Mouse (Mus musculus) hematopoietic stem cell, adult 5-6 weeks (primary cell): ENCODE results near the gene Gm13043. TPM values are rescaled to one million over a fixed set of nuclear protein-coding genes. Genes with fewer than 3 reads are reported as not detected.
"Not testable (repeated sequence)": the region's sequence is repeated elsewhere in the genome, so short reads cannot be mapped to it uniquely, and the experiment has no call there.

Experiments
- ATAC-seq, 2 experiments: fragments of 125-278 bp in 1 of 2; replicated peaks in 1 of 2; 2 replicates each; pipeline ENCODE4 v1.8.0; 2016 to 2017; ENCODE audit warnings: inconsistent platforms in 2 of 2, mild to moderate bottlenecking in 2 of 2, moderate number of reproducible peaks in 2 of 2, low read depth in 1 of 2, moderate TSS enrichment in 1 of 2; ENCODE audit not compliant: low FRiP score in 2 of 2, poor library complexity in 2 of 2, severe bottlenecking in 2 of 2, insufficient read depth in 1 of 2, low TSS enrichment in 1 of 2
- total RNA-seq: library from RNA; stranded (forward); fragments of 172-1452, 232-1000 nt; gene quantifications from 2 replicates; pipeline ENCODE4 v1.2.3, GENCODE M21; 2017

Gene Gm13043
- total RNA-seq = not detected in 2 replicates

- no peak for ATAC-seq
These were observed at the start of gene Gm13043 for GRCm38 (mm10) chr4:143511043-143511442. Gm13043 (plus strand) TSS chr4:143511343.

DNA sequence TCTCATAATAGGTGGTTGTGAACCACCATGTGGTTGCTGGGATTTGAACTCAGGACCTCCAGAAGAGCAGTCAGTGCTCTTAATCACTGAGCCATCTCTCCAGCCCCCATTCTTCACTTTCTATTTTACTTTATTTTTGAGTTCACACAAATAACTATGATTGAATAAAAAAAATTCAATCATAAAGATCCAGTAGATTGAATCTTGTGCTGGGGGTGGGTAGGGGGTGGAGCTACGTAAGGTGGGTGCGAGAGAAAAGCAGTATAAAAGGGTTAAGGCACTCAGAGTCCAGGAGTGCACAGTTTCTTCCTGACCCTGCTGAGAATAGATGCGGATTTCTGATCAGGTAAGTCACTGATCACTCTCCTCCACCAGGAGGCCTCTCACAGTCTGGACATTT lies 24.5 kb downstream of the Gm13043 start, which contains the start of gene Gm13040:
Gene Gm13040, plus strand, starts transcription at position 301 of the 400 bp plus-strand sequence.
- ATAC-seq = not testable (repeated sequence)

DNA sequence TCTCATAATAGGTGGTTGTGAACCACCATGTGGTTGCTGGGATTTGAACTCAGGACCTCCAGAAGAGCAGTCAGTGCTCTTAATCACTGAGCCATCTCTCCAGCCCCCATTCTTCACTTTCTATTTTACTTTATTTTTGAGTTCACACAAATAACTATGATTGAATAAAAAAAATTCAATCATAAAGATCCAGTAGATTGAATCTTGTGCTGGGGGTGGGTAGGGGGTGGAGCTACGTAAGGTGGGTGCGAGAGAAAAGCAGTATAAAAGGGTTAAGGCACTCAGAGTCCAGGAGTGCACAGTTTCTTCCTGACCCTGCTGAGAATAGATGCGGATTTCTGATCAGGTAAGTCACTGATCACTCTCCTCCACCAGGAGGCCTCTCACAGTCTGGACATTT lies 40.3 kb downstream of the Gm13043 start, which contains the start of the genes BC080695 and Gm13057:
Gene BC080695, plus strand, starts transcription at position 301 of the 400 bp plus-strand sequence.
Gene Gm13057, plus strand, starts transcription at position 310 of the 400 bp plus-strand sequence.
- ATAC-seq = not testable (repeated sequence)

Other genes starting within 250 kb of the Gm13043 start
- gene Pdpn, start 211.8 kb upstream of the Gm13043 start, total RNA-seq = not detected in 2 replicates
- gene Lrrc38, start 161.6 kb upstream of the Gm13043 start, total RNA-seq = not detected in 2 replicates
- not detected in 2 replicates for gene Pramel1, start 116.9 kb upstream of the Gm13043 start, total RNA-seq
- 12.6 and 14.8 TPM in 2 replicates for gene Pramef8, start 98.9 kb upstream of the Gm13043 start, total RNA-seq
- not detected in 2 replicates for gene Oog4, start 61.0 kb upstream of the Gm13043 start, total RNA-seq
- not detected in 2 replicates for gene Gm13040, start 24.6 kb downstream of the Gm13043 start, total RNA-seq
- gene BC080695, start 40.4 kb downstream of the Gm13043 start, total RNA-seq = not detected in 2 replicates
- not detected in 2 replicates for gene Gm13057, start 40.4 kb downstream of the Gm13043 start, total RNA-seq
- gene Gm13083, start 103.7 kb downstream of the Gm13043 start, total RNA-seq = not detected in 2 replicates
- not detected in 2 replicates for gene Gm13088, start 145.9 kb downstream of the Gm13043 start, total RNA-seq
- not detected in 2 replicates for gene Gm13089, start 191.4 kb downstream of the Gm13043 start, total RNA-seq
- gene Gm13078, start 208.1 kb downstream of the Gm13043 start, total RNA-seq = not detected in 2 replicates